9 mouse cellular contexts compared by ENCODE assay signal in genomic region chr4:149841856-149842255, GRCm38 (mm10).
DNase-seq lines count a peak whose midpoint lies in the region; ATAC-seq lines count a peak whose summit lies in the region.
"Had no signal": no experiment of that assay in that cellular context is flagged by ENCODE, and none has a peak within 500 bp of the region (broad histone marks: within the 10 kb centered on the region; RNA-seq: fewer than 3 reads in every experiment).

No protein-coding gene starts in this region.

- H3K27ac ChIP-seq in forebrain, embryonic 14.5 days (ENCODE audit: low read depth, low read length) = no peak overlapping the region
- no peak overlapping the region for H3K27ac ChIP-seq in forebrain, embryonic 15.5 days (replicated peaks)
- no peak overlapping the region for H3K27ac ChIP-seq in midbrain, embryonic 11.5 days (ENCODE audit: low read depth, low read length)
- no peak overlapping the region for H3K27ac ChIP-seq in midbrain, embryonic 15.5 days
- H3K27ac ChIP-seq in midbrain, embryonic 16.5 days (ENCODE audit: low read length) = no peak overlapping the region
- H3K27ac ChIP-seq: midbrain, embryonic 12.5 days had no signal

- ATAC-seq in forebrain, embryonic 14.5 days = no peak
- ATAC-seq in forebrain, embryonic 15.5 days (replicated peaks) = no peak
- ATAC-seq in midbrain, embryonic 11.5 days (ENCODE audit: low FRiP score) = no peak
- no peak for ATAC-seq in midbrain, embryonic 15.5 days (replicated peaks)
- ATAC-seq in activated CD4-positive, CD25-positive, alpha-beta regulatory T cell, adult 4 months = no peak
- no peak for ATAC-seq in midbrain, embryonic 16.5 days

- DNase-seq in forebrain, embryonic 14.5 days (ENCODE audit: low spot score) = peak; percentile 27
- peak; percentile 89 for DNase-seq in midbrain, embryonic 11.5 days (ENCODE audit: low spot score, missing footprints)
- peak; percentile 43 for DNase-seq in c-Kit-positive CD71-positive TER-119-negative erythroid progenitor cells, embryonic 14.5 days (ENCODE audit: low read depth)
- peak; percentile 57 for DNase-seq in lung, postnatal 14 days

- no peaks in the 10 kb centered on the region for H3K27me3 ChIP-seq in forebrain, embryonic 14.5 days (replicated peaks; ENCODE audit: control insufficient read depth, insufficient read depth, low read length)
- no peaks in the 10 kb centered on the region for H3K27me3 ChIP-seq in forebrain, embryonic 15.5 days
- H3K27me3 ChIP-seq in midbrain, embryonic 11.5 days (ENCODE audit: control insufficient read depth, insufficient read depth, low read length) = no peaks in the 10 kb centered on the region
- H3K27me3 ChIP-seq in midbrain, embryonic 15.5 days (replicated peaks) = no peaks in the 10 kb centered on the region
- no peaks in the 10 kb centered on the region for H3K27me3 ChIP-seq in midbrain, embryonic 16.5 days (ENCODE audit: control insufficient read depth, insufficient read depth, low read depth, low read length)
- H3K27me3 ChIP-seq: midbrain, embryonic 12.5 days had no signal

- H3K9me3 ChIP-seq in forebrain, embryonic 14.5 days (replicated peaks; ENCODE audit: control insufficient read depth, low read length) = no peaks in the 10 kb centered on the region
- H3K9me3 ChIP-seq in forebrain, embryonic 15.5 days = no peaks in the 10 kb centered on the region
- no peaks in the 10 kb centered on the region for H3K9me3 ChIP-seq in midbrain, embryonic 11.5 days (ENCODE audit: control insufficient read depth, low read length)
- no peaks in the 10 kb centered on the region for H3K9me3 ChIP-seq in midbrain, embryonic 15.5 days
- no peaks in the 10 kb centered on the region for H3K9me3 ChIP-seq in midbrain, embryonic 16.5 days (replicated peaks; ENCODE audit: control insufficient read depth, low read length, poor library complexity, severe bottlenecking)
- H3K9me3 ChIP-seq: midbrain, embryonic 12.5 days had no signal

- no peak overlapping the region for H3K4me3 ChIP-seq in forebrain, embryonic 14.5 days (ENCODE audit: low read depth, low read length)
- H3K4me3 ChIP-seq in forebrain, embryonic 15.5 days = no peak overlapping the region
- no peak overlapping the region for H3K4me3 ChIP-seq in midbrain, embryonic 11.5 days (ENCODE audit: low read depth, low read length)
- H3K4me3 ChIP-seq in midbrain, embryonic 15.5 days = no peak overlapping the region
- H3K4me3 ChIP-seq in midbrain, embryonic 16.5 days (ENCODE audit: low read depth, low read length) = no peak overlapping the region
- H3K4me3 ChIP-seq: midbrain, embryonic 12.5 days had no signal

- no peak overlapping the region for H3K9ac ChIP-seq in forebrain, embryonic 14.5 days (ENCODE audit: low read length)
- H3K9ac ChIP-seq in forebrain, embryonic 15.5 days (replicated peaks) = no peak overlapping the region
- no peak overlapping the region for H3K9ac ChIP-seq in midbrain, embryonic 11.5 days (ENCODE audit: low read length)
- no peak overlapping the region for H3K9ac ChIP-seq in midbrain, embryonic 15.5 days
- H3K9ac ChIP-seq in midbrain, embryonic 16.5 days (ENCODE audit: low read depth, low read length) = no peak overlapping the region
- H3K9ac ChIP-seq: midbrain, embryonic 12.5 days had no signal

- no peaks in the 10 kb centered on the region for H3K4me1 ChIP-seq in forebrain, embryonic 14.5 days (ENCODE audit: control insufficient read depth, insufficient read depth, low read length)
- peaks cover 4% of the 10 kb centered on the region; the same call in 1 of the 2 replicates for H3K4me1 ChIP-seq in forebrain, embryonic 15.5 days
- no peaks in the 10 kb centered on the region for H3K4me1 ChIP-seq in midbrain, embryonic 11.5 days (ENCODE audit: control insufficient read depth, insufficient read depth, low read length)
- no peaks in the 10 kb centered on the region for H3K4me1 ChIP-seq in midbrain, embryonic 15.5 days
- H3K4me1 ChIP-seq in midbrain, embryonic 16.5 days (ENCODE audit: control insufficient read depth, insufficient read depth, low read length) = no peaks in the 10 kb centered on the region

- no peaks in the 10 kb centered on the region for H3K36me3 ChIP-seq in forebrain, embryonic 14.5 days (ENCODE audit: control insufficient read depth, insufficient read depth, low read length)
- no peaks in the 10 kb centered on the region for H3K36me3 ChIP-seq in forebrain, embryonic 15.5 days
- H3K36me3 ChIP-seq in midbrain, embryonic 11.5 days (ENCODE audit: control insufficient read depth, insufficient read depth, low read length) = no peaks in the 10 kb centered on the region
- H3K36me3 ChIP-seq in midbrain, embryonic 15.5 days (replicated peaks) = no peaks in the 10 kb centered on the region
- no peaks in the 10 kb centered on the region for H3K36me3 ChIP-seq in midbrain, embryonic 16.5 days (ENCODE audit: control insufficient read depth, insufficient read depth, low read length)
- H3K36me3 ChIP-seq: midbrain, embryonic 12.5 days had no signal

- H3K4me2 ChIP-seq in forebrain, embryonic 14.5 days (ENCODE audit: low read length) = no peak overlapping the region
- H3K4me2 ChIP-seq in forebrain, embryonic 15.5 days (replicated peaks) = no peak overlapping the region
- no peak overlapping the region for H3K4me2 ChIP-seq in midbrain, embryonic 11.5 days
- H3K4me2 ChIP-seq in midbrain, embryonic 15.5 days = no peak overlapping the region
- no peak overlapping the region for H3K4me2 ChIP-seq in midbrain, embryonic 16.5 days (ENCODE audit: low read length)
- H3K4me2 ChIP-seq: midbrain, embryonic 12.5 days had no signal

- WGBS in forebrain, embryonic 14.5 days = 64% methylated on average over 6 of the region's 6 CpGs
- WGBS in forebrain, embryonic 15.5 days = 60% methylated on average over 6 of the region's 6 CpGs
- WGBS in midbrain, embryonic 11.5 days = 69% methylated on average over 6 of the region's 6 CpGs
- WGBS in midbrain, embryonic 15.5 days = 62% methylated on average over 6 of the region's 6 CpGs
- WGBS in midbrain, embryonic 16.5 days = 70% methylated on average over 6 of the region's 6 CpGs

Comparison
In these comparisons a context has a peak if more than half of its experiments do, and no peak if none do; other contexts are left out.
1. DNase-seq: peak in every context shown above with its lines; median percentile 89 in midbrain, embryonic 11.5 days; 57 in lung, postnatal 14 days; 43 in c-Kit-positive CD71-positive TER-119-negative erythroid progenitor cells, embryonic 14.5 days; 27 in forebrain, embryonic 14.5 days.